Mouse (Mus musculus) forebrain, embryonic 11.5 days (tissue): ENCODE measurements around the gene Epo. TPM values are rescaled to one million over a fixed set of nuclear protein-coding genes. Genes with fewer than 3 reads are reported as not detected.

Experiments
- ATAC-seq: fragments of 200-750 bp; cut with Nextera tagmentation; replicated peaks from 2 replicates; pipeline ENCODE4 v1.8.0; 2017; ENCODE audit warnings: moderate TSS enrichment; ENCODE audit not compliant: low FRiP score
- DNase-seq: peaks from one replicate; pipeline ENCODE4 v3.0.0-alpha.2; 2017; ENCODE audit warnings: low spot score
- H3K27ac ChIP-seq: fragments of 300-500 bp; sonication (generic); 2 replicates; pipeline ENCODE4 v1.5.1; 2014; ENCODE audit warnings: low read depth, low read length
- H3K27me3 ChIP-seq: fragments of 300-500 bp; sonication (generic); 2 replicates; pipeline ENCODE4 v1.6.1; 2014; ENCODE audit warnings: mild to moderate bottlenecking, low read length, mixed read lengths; ENCODE audit not compliant: control insufficient read depth, insufficient read depth
- H3K36me3 ChIP-seq: fragments of 300-500 bp; sonication (generic); 2 replicates; pipeline ENCODE4 v1.6.1; 2014; ENCODE audit warnings: mild to moderate bottlenecking, low read length, moderate library complexity, mixed read lengths; ENCODE audit not compliant: control insufficient read depth, insufficient read depth
- H3K4me1 ChIP-seq: fragments of 300-500 bp; sonication (generic); replicated peaks from 2 replicates; pipeline ENCODE4 v1.6.1; 2014; ENCODE audit warnings: low read length, mixed read lengths; ENCODE audit not compliant: control insufficient read depth, insufficient read depth
- H3K4me2 ChIP-seq: fragments of 300-500 bp; sonication (generic); 2 replicates; pipeline ENCODE4 v1.6.1; 2014; ENCODE audit warnings: low read depth, mild to moderate bottlenecking, low read length, moderate library complexity, mixed read lengths; ENCODE audit not compliant: severe bottlenecking
- H3K4me3 ChIP-seq: fragments of 300-500 bp; sonication (generic); 2 replicates; pipeline ENCODE4 v1.5.1; 2014; ENCODE audit warnings: low read depth, low read length
- H3K9ac ChIP-seq: fragments of 300-500 bp; sonication (generic); 2 replicates; pipeline ENCODE4 v1.6.1; 2014; ENCODE audit warnings: low read length
- H3K9me3 ChIP-seq: fragments of 300-500 bp; sonication (generic); 2 replicates; pipeline ENCODE4 v1.6.1; 2016; ENCODE audit warnings: low read length, mixed read lengths; ENCODE audit not compliant: control insufficient read depth
- WGBS: fragments of 180-500 bp; shearing (Covaris S2); extraction: QIAGEN DNeasy Blood & Tissue Kit; methylation state at CpG from one replicate; pipeline ENCODE4 v1.1.7; 2014; 5-methylcytosine and 5-hydroxymethylcytosine counted together
- polyA plus RNA-seq: library from polyadenylated mRNA; unstranded; fragments of >200 nt; fragmentation: Nextera tagmentation; extraction: Ambion mirVana; gene quantifications from 2 replicates; pipeline ENCODE4 v1.2.1, GENCODE M21; 2014

Gene Epo
- polyA plus RNA-seq, 1 experiment from 2014 or later, result 0.84 TPM

- Histone ChIP-seq H3K27me3 (no peaks in the 10 kb centered on the region), H3K4me3 (no peak overlapping the region), H3K9ac (no peak overlapping the region), H3K4me2 (no peak overlapping the region), H3K4me1 (peaks cover 7% of the 10 kb centered on the region; the same call in 1 of the 2 replicates), H3K27ac (no peak overlapping the region), H3K36me3 (no peaks in the 10 kb centered on the region), H3K9me3 (no peaks in the 10 kb centered on the region)
- ATAC-seq, result no peak
- WGBS, result 87% methylated on average over 7 of the region's 7 CpGs
- no peak for DNase-seq
These were observed 45.4 kb downstream of the Epo start for GRCm38 (mm10) chr5:137487616-137488015.

GRCm38 (mm10) chr5:137485851-137486155, 47.2 kb downstream of the Epo start:
- H3K4me2 ChIP-seq, result peak overlapping the region; percentile 73
- no peaks in the 10 kb centered on the region for H3K9me3 ChIP-seq
- no peaks in the 10 kb centered on the region for H3K27me3 ChIP-seq
- H3K36me3 ChIP-seq, result no peaks in the 10 kb centered on the region
- peak overlapping the region; percentile 58 for H3K9ac ChIP-seq
- peaks cover 10% of the 10 kb centered on the region; the same call in 1 of the 2 replicates for H3K4me1 ChIP-seq
- no peak overlapping the region for H3K27ac ChIP-seq
- 0 out of 2 replicates have a peak, but pooled peaks have one; percentile 27 for ATAC-seq
- DNase-seq, result no peak
- under 1% methylated on average over 16 of the region's 17 CpGs for WGBS
- peak overlapping the region; percentile 37 for H3K4me3 ChIP-seq

GRCm38 (mm10) chr5:137485071-137485850, 47.8 kb downstream of the Epo start:
- no peaks in the 10 kb centered on the region for H3K27me3 ChIP-seq
- WGBS, result 3% methylated on average over 30 of the region's 30 CpGs
- H3K27ac ChIP-seq, result no peak overlapping the region
- no peaks in the 10 kb centered on the region for H3K36me3 ChIP-seq
- DNase-seq, result peak; percentile 58
- H3K4me3 ChIP-seq, result peak overlapping the region; percentile 37
- H3K4me1 ChIP-seq, result peaks cover 10% of the 10 kb centered on the region; the same call in 1 of the 2 replicates
- no peaks in the 10 kb centered on the region for H3K9me3 ChIP-seq
- peak overlapping the region; percentile 58 for H3K9ac ChIP-seq
- peak overlapping the region; percentile 73 for H3K4me2 ChIP-seq
- no peak for ATAC-seq

DNA sequence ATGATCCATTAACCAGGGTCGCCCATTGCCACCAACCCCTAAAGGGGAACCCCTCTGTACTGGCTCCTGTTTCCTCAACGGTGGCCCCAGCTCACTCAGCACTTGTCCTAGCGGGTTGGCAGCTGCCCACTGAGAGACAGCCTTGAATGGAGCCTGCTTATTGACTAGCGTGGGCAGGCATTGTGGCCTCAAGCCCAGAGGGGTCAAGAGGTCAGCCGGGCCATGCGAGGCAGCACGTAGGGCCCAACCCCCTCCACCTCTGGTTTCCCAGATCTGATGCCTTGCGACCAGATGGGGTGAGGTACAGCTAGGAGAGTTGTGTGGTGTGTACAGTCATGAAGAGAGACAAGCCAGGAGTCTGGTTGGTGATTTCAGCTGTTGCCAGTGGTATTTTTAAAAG, 51.1 kb downstream of the Epo start:
- no peak for DNase-seq

DNA sequence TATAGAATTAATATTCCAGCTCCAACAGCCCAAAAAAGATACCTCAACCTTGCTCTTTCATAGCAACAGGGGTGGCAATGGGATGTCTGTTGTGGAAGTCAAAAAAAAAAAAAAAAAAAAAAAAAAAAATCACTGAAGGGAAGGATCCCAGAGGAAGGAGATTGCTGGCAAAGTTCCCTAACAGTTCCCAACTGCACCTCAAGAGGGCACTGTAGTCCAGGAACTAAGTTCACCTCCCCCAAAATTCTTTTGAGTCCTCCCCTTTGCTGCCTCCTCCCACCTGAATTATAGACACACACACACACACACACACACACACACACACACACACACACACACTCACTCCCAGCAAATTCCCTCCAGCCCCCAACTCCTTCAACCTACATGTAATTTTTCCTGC, 51.9 kb downstream of the Epo start:
- no peak overlapping the region for H3K4me2 ChIP-seq
- H3K9ac ChIP-seq, result no peak overlapping the region
- H3K9me3 ChIP-seq, result no peaks in the 10 kb centered on the region
- ATAC-seq (no peak), DNase-seq (peak; percentile 82)
- H3K4me1 ChIP-seq, result peaks cover 10% of the 10 kb centered on the region; the same call in 1 of the 2 replicates
- no peak overlapping the region for H3K27ac ChIP-seq
- H3K27me3 ChIP-seq, result no peaks in the 10 kb centered on the region
- no peaks in the 10 kb centered on the region for H3K36me3 ChIP-seq
- no peak overlapping the region for H3K4me3 ChIP-seq

More for the DNA sequence above, 51.1 kb downstream of the Epo start:
- no peak for ATAC-seq
- no peak overlapping the region for H3K4me2 ChIP-seq
- no peak overlapping the region for H3K27ac ChIP-seq
- no peaks in the 10 kb centered on the region for H3K9me3 ChIP-seq
- H3K27me3 ChIP-seq, result no peaks in the 10 kb centered on the region
- 15% methylated on average over 8 of the region's 8 CpGs for WGBS
- H3K9ac ChIP-seq, result no peak overlapping the region
- H3K4me3 ChIP-seq, result no peak overlapping the region
- H3K36me3 ChIP-seq, result no peaks in the 10 kb centered on the region
- H3K4me1 ChIP-seq, result peaks cover 10% of the 10 kb centered on the region; the same call in 1 of the 2 replicates

DNA sequence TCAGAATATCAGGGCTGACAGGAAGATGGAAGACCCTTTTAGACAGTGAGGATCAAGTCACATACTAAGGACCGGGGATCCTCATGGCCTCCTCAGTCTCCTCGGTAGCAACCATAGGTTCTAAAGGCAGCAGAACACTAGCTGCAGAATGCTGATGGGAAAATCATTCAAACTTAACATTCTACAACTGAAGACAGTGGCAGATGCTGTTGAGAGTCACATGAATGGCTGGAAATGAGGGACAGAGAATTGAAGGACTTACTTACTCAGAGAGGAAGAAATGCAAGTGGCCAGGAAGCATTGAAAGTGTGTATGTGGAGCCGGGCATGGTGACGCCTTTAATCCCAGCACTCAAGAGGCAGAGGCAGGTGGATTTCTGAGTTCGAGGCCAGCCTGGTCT, 56.1 kb downstream of the Epo start, which contains the start of gene Zan:
Zan (minus strand) TSS at position 101 of the 400 bp plus-strand sequence.
- Histone ChIP-seq H3K27ac (no peak within 1 kb of the TSS), H3K4me1 (0 out of 2 replicates have a peak, but pooled peaks cover 2% of the 10 kb centered on the region), H3K36me3 (no peaks in the 10 kb centered on the region), H3K9me3 (no peaks in the 10 kb centered on the region), H3K4me3 (no peak within 1 kb of the TSS), H3K9ac (no peak within 1 kb of the TSS), H3K4me2 (no peak within 1 kb of the TSS), H3K27me3 (no peaks in the 10 kb centered on the region)
- no peak for ATAC-seq
- no peak for DNase-seq
- 93% methylated on average over 5 of the region's 5 CpGs for WGBS

- Histone ChIP-seq H3K9me3 (no peaks in the 10 kb centered on the region), H3K27ac (no peak overlapping the region), H3K4me3 (no peak overlapping the region), H3K9ac (no peak overlapping the region), H3K36me3 (no peaks in the 10 kb centered on the region), H3K27me3 (no peaks in the 10 kb centered on the region), H3K4me2 (no peak overlapping the region), H3K4me1 (no peaks in the 10 kb centered on the region)
- 23% methylated on average over 2 of the region's 2 CpGs for WGBS
- no peak for DNase-seq
- ATAC-seq, result no peak
These were observed 58.7 kb downstream of the Epo start for GRCm38 (mm10) chr5:137474351-137474750.

DNA sequence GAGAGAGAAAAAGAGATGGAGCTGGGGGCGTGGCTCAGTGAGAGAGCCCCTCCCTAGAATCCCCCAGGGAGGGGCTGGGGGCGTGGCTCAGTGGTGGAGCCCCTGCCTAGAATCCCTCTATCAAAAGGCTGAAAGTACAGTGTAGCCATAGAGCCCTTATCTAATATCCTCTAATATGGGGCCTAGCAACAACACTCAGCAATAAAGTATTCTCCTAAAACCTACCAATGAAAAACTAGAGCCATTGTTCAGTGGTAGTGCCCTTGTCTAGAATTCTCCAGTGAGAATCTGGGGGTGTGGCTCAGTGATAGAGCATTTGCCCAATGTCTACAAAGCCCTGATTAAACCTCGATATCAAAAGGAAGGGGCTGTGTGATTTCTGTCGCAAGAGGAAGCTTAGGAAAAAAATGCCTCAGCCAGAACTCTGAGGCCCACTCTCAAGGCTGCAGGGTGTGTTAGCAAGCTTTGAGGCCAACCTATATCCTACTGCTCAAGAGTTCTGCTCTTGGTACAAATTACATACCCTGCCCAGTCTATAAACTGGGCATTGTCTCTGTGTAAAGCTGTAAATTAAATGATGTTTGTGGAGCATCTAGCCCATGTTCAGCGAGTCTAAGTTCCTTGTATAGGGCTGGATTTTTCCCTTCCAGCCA, 60.7 kb downstream of the Epo start:
- H3K4me3 ChIP-seq, result no peak overlapping the region
- H3K36me3 ChIP-seq, result no peaks in the 10 kb centered on the region
- no peak for DNase-seq
- no peak for ATAC-seq
- H3K9me3 ChIP-seq, result no peaks in the 10 kb centered on the region
- H3K27ac ChIP-seq, result no peak overlapping the region
- 82% methylated on average over 5 of the region's 5 CpGs for WGBS
- H3K9ac ChIP-seq, result no peak overlapping the region
- no peaks in the 10 kb centered on the region for H3K4me1 ChIP-seq
- no peaks in the 10 kb centered on the region for H3K27me3 ChIP-seq
- H3K4me2 ChIP-seq, result no peak overlapping the region
